Mouse (Mus musculus) CH12F3 (cell line): ENCODE results near the gene Gadd45g.

Experiments used
- in situ Hi-C: fragments of 300-500 bp; cut with MboI; formaldehyde crosslinking; loops from 2 replicates; pipeline ENCODE4 v1.14.3; 2020; ENCODE audit warnings: low sequenced_read_pairs

Gadd45g gene

GRCm38 (mm10) chr13:51880019-51880418 lies 33.5 kb downstream of the Gadd45g start:
- in situ Hi-C loops = no loop called here

GRCm38 (mm10) chr13:51881271-51882128 lies 35.0 kb downstream of the Gadd45g start:
- in situ Hi-C loops = no loop called here

- in situ Hi-C loops = no loop called here
These were observed 35.7 kb downstream of the Gadd45g start for GRCm38 (mm10) chr13:51882218-51882617.

- in situ Hi-C loops = no loop called here
These were observed 37.8 kb downstream of the Gadd45g start for GRCm38 (mm10) chr13:51884250-51884649.

- in situ Hi-C loops = no loop called here
These were observed 39.1 kb downstream of the Gadd45g start for GRCm38 (mm10) chr13:51885594-51885993.

- in situ Hi-C loops = no loop called here
These were observed 39.6 kb downstream of the Gadd45g start for GRCm38 (mm10) chr13:51886085-51886484.

- in situ Hi-C loops = no loop called here
These were observed 40.2 kb downstream of the Gadd45g start for GRCm38 (mm10) chr13:51886723-51887122.

GRCm38 (mm10) chr13:51888426-51888825 lies 41.9 kb downstream of the Gadd45g start:
- in situ Hi-C loops = no loop called here

- in situ Hi-C loops = no loop called here
These were observed 45.5 kb downstream of the Gadd45g start for GRCm38 (mm10) chr13:51891825-51892532.

- in situ Hi-C loops = no loop called here
These were observed 51.1 kb downstream of the Gadd45g start for GRCm38 (mm10) chr13:51897579-51897978.
